ENCODE assay signal across 8 mouse cellular contexts in genomic region chr11:106084911-106085561, GRCm38 (mm10). TPM values are rescaled to one million over a fixed set of nuclear protein-coding genes. Genes with fewer than 3 reads are reported as not detected.
DNase-seq lines count a peak whose midpoint lies in the region; ATAC-seq and TF ChIP-seq lines count a peak whose summit lies in the region.

No protein-coding gene starts in this region.

- peak overlapping the region; percentile 55 for H3K4me2 ChIP-seq in forebrain, embryonic 14.5 days (ENCODE audit: low read length)
- peak overlapping the region; percentile 68 for H3K4me2 ChIP-seq in neural tube, embryonic 15.5 days

- 2% methylated on average over 60 of the region's 61 CpGs for WGBS in forebrain, embryonic 14.5 days
- WGBS in neural tube, embryonic 15.5 days = under 1% methylated on average over 55 of the region's 61 CpGs

- intact Hi-C loops in heart, postnatal 10 days (cut with DNase I) = loop anchor here (2.0 kb wide), 2 partner anchors 14 to 50 kb away; no protein-coding TSS in a partner anchor

- H3K9ac ChIP-seq in forebrain, embryonic 14.5 days (ENCODE audit: low read length) = peak overlapping the region; percentile 90
- peak overlapping the region; percentile 96 for H3K9ac ChIP-seq in neural tube, embryonic 15.5 days (replicated peaks)

- peaks cover 22% of the 10 kb centered on the region for H3K4me1 ChIP-seq in E14TG2a.4 (replicated peaks; ENCODE audit: low read depth, low read length)
- H3K4me1 ChIP-seq in forebrain, embryonic 14.5 days (ENCODE audit: control insufficient read depth, insufficient read depth, low read length) = peaks cover 7% of the 10 kb centered on the region
- H3K4me1 ChIP-seq in neural tube, embryonic 15.5 days = peaks cover 25% of the 10 kb centered on the region

- no peak for TF ChIP-seq CTCF in E14TG2a.4 (conservative IDR thresholded peaks at IDR 0.05; ENCODE audit: low read length)

- DNase-seq in c-Kit-positive CD71-positive TER-119-positive erythroid progenitor cells, embryonic 14.5 days (ENCODE audit: low spot score) = peak; percentile 28
- DNase-seq in forebrain, embryonic 14.5 days (ENCODE audit: low spot score) = peak; percentile 84
- DNase-seq in heart, postnatal 10 days = peak; percentile 86 to 88
- DNase-seq in layer of hippocampus, adult 18-20 months (ENCODE audit: low spot score in 2 of 2) = peak; percentile 41 to 68
- DNase-seq in lung, adult 18-20 months = peak; percentile 82 to 86
- DNase-seq in testis, postnatal 10 days (ENCODE audit: low spot score) = peak; percentile 87

- H3K27me3 ChIP-seq in E14TG2a.4 (ENCODE audit: insufficient read depth, low read length) = no peaks in the 10 kb centered on the region
- H3K27me3 ChIP-seq in forebrain, embryonic 14.5 days (replicated peaks; ENCODE audit: control insufficient read depth, insufficient read depth, low read length) = no peaks in the 10 kb centered on the region
- no peaks in the 10 kb centered on the region for H3K27me3 ChIP-seq in neural tube, embryonic 15.5 days (replicated peaks)

- ATAC-seq in forebrain, embryonic 14.5 days = peak; percentile 56
- ATAC-seq in neural tube, embryonic 15.5 days (ENCODE audit: low FRiP score) = peak; percentile 67

- peak overlapping the region; percentile 96 for H3K27ac ChIP-seq in forebrain, embryonic 14.5 days (ENCODE audit: low read depth, low read length)
- H3K27ac ChIP-seq in neural tube, embryonic 15.5 days (replicated peaks) = peak overlapping the region; percentile 96

- no peaks in the 10 kb centered on the region for H3K36me3 ChIP-seq in E14TG2a.4 (ENCODE audit: insufficient read depth, low read length)
- no peaks in the 10 kb centered on the region for H3K36me3 ChIP-seq in forebrain, embryonic 14.5 days (ENCODE audit: control insufficient read depth, insufficient read depth, low read length)
- H3K36me3 ChIP-seq in neural tube, embryonic 15.5 days = no peaks in the 10 kb centered on the region

- H3K9me3 ChIP-seq in E14TG2a.4 (ENCODE audit: low read length) = no peaks in the 10 kb centered on the region
- no peaks in the 10 kb centered on the region for H3K9me3 ChIP-seq in forebrain, embryonic 14.5 days (replicated peaks; ENCODE audit: control insufficient read depth, low read length)
- no peaks in the 10 kb centered on the region for H3K9me3 ChIP-seq in neural tube, embryonic 15.5 days (replicated peaks)

- peak overlapping the region; percentile 99 for H3K4me3 ChIP-seq in E14TG2a.4 (replicated peaks; ENCODE audit: low read length)
- peak overlapping the region; percentile 85 for H3K4me3 ChIP-seq in forebrain, embryonic 14.5 days (ENCODE audit: low read depth, low read length)
- H3K4me3 ChIP-seq in neural tube, embryonic 15.5 days (replicated peaks) = peak overlapping the region; percentile 97

RNA-seq across cellular contexts. Expression of gene Map3k3, which starts 0.6 kb away (rescaled TPM):
- 9.0 and 11.0 TPM in 2 replicates for polyA plus RNA-seq in forebrain, embryonic 14.5 days (2014; fragmentation: Nextera tagmentation; extraction: Ambion mirVana)
- 10 to 100 TPM; 50.5 to 50.6 TPM for total RNA-seq in heart, postnatal 10 days (2021)
- 10 to 100 TPM; 30.4 to 32.6 TPM for total RNA-seq in layer of hippocampus, adult 18-20 months (2021)
- 13.1 and 15.9 TPM in 2 replicates for polyA plus RNA-seq in neural tube, embryonic 15.5 days (2015; fragmentation: Nextera tagmentation; extraction: Ambion mirVana)

RNA-seq across cellular contexts. Expression of gene Taco1, which starts 19.2 kb away (rescaled TPM):
- polyA plus RNA-seq in forebrain, embryonic 14.5 days (2014; fragmentation: Nextera tagmentation; extraction: Ambion mirVana) = 5.7 and 7.0 TPM in 2 replicates
- 10 to 100 TPM; 49.4 to 50.1 TPM for total RNA-seq in heart, postnatal 10 days (2021)
- 10 to 100 TPM; 18.3 TPM for total RNA-seq in layer of hippocampus, adult 18-20 months (2021)
- 8.0 and 9.5 TPM in 2 replicates for polyA plus RNA-seq in neural tube, embryonic 15.5 days (2015; fragmentation: Nextera tagmentation; extraction: Ambion mirVana)

RNA-seq across cellular contexts. Expression of gene Dcaf7, which starts 48.4 kb away (rescaled TPM):
- 76.2 and 93.6 TPM in 2 replicates for polyA plus RNA-seq in forebrain, embryonic 14.5 days (2014; fragmentation: Nextera tagmentation; extraction: Ambion mirVana)
- total RNA-seq in heart, postnatal 10 days (2021) = 10 to 100 TPM; 54.6 to 57.6 TPM
- total RNA-seq in layer of hippocampus, adult 18-20 months (2021) = 100 to 1,000 TPM; 129 to 131 TPM
- polyA plus RNA-seq in neural tube, embryonic 15.5 days (2015; fragmentation: Nextera tagmentation; extraction: Ambion mirVana) = 131 and 143 TPM in 2 replicates

Comparison
In these comparisons a context has a peak if more than half of its experiments do, and no peak if none do; other contexts are left out.
1. Peak in every context shown above with its lines: DNase-seq, ATAC-seq, H3K4me3 ChIP-seq and H3K27ac ChIP-seq.
2. DNase-seq: peak in every context shown above with its lines; median percentile 87 in heart, postnatal 10 days; 87 in testis, postnatal 10 days; 84 in forebrain, embryonic 14.5 days; 84 in lung, adult 18-20 months; 54 in layer of hippocampus, adult 18-20 months; 28 in c-Kit-positive CD71-positive TER-119-positive erythroid progenitor cells, embryonic 14.5 days.